Mouse (Mus musculus): ENCODE measurements at regions not wholly inside any gene's neighbourhood (a gene's known extent, or its start where the extent isn't known, plus 50 kb on each side); places are given as distances from the start of the nearest gene placed in this dataset.

- no peak for DNase-seq (ENCODE audit: low spot score)
Observed at GRCm38 (mm10) chr13:116243272-116243784, 66.2 kb downstream of the Isl1 start.

GRCm38 (mm10) chr13:116215101-116215500 is 94.4 kb downstream of the Isl1 start:
- DNase-seq (ENCODE audit: low spot score) = no peak

GRCm38 (mm10) chr13:116213843-116214829 is 95.4 kb downstream of the Isl1 start:
- no peak for DNase-seq (ENCODE audit: low spot score)

- DNase-seq (ENCODE audit: low spot score) = peak; percentile 8
Observed at GRCm38 (mm10) chr13:116201177-116201920, 108.1 kb downstream of the Isl1 start.

- DNase-seq (ENCODE audit: low spot score) = no peak
Observed at GRCm38 (mm10) chr13:116187059-116187458, 122.4 kb downstream of the Isl1 start.

GRCm38 (mm10) chr13:116177781-116178180 is 131.7 kb downstream of the Isl1 start:
- DNase-seq (ENCODE audit: low spot score) = no peak

- DNase-seq (ENCODE audit: low spot score) = no peak
Observed at GRCm38 (mm10) chr13:116174976-116175375, 134.5 kb downstream of the Isl1 start.

- DNase-seq (ENCODE audit: low spot score) = no peak
Observed at GRCm38 (mm10) chr13:116173866-116174265, 135.6 kb downstream of the Isl1 start.

GRCm38 (mm10) chr13:116143022-116143421 is 166.5 kb downstream of the Isl1 start:
- DNase-seq (ENCODE audit: low spot score) = no peak

- no peak for DNase-seq (ENCODE audit: low spot score)
Observed at GRCm38 (mm10) chr13:116118664-116119063, 190.8 kb downstream of the Isl1 start.

- no peak for DNase-seq (ENCODE audit: low spot score)
Observed at GRCm38 (mm10) chr13:116111032-116111808, 198.3 kb downstream of the Isl1 start.

- DNase-seq (ENCODE audit: low spot score) = no peak
Observed at GRCm38 (mm10) chr13:116110578-116110977, 198.9 kb downstream of the Isl1 start.

- DNase-seq (ENCODE audit: low spot score) = no peak
Observed at GRCm38 (mm10) chr13:116087541-116088308, 221.8 kb downstream of the Isl1 start.

- DNase-seq (ENCODE audit: low spot score) = no peak
Observed at GRCm38 (mm10) chr13:116087140-116087539, 222.3 kb downstream of the Isl1 start.

GRCm38 (mm10) chr13:116056976-116057647 is 252.4 kb downstream of the Isl1 start:
- DNase-seq (ENCODE audit: low spot score) = no peak

- DNase-seq (ENCODE audit: low spot score) = no peak
Observed at GRCm38 (mm10) chr13:116056112-116056652, 253.3 kb downstream of the Isl1 start.

GRCm38 (mm10) chr13:116036166-116036565 is 273.3 kb downstream of the Isl1 start:
- no peak for DNase-seq (ENCODE audit: low spot score)

- no peak for DNase-seq (ENCODE audit: low spot score)
Observed at GRCm38 (mm10) chr13:116030152-116030720, 279.3 kb downstream of the Isl1 start.

GRCm38 (mm10) chr13:116028583-116028982 is 280.9 kb downstream of the Isl1 start:
- DNase-seq (ENCODE audit: low spot score) = no peak

GRCm38 (mm10) chr13:116027147-116027546 is 282.3 kb downstream of the Isl1 start:
- no peak for DNase-seq (ENCODE audit: low spot score)

All from yolk sac, embryonic 10.5 days (tissue).